Mouse (Mus musculus): Measurements from ENCODE around the gene Ccdc136. TPM values are rescaled to one million over a fixed set of nuclear protein-coding genes. Genes with fewer than 3 reads are reported as not detected.

Ccdc136 gene
- polyA plus RNA-seq, 1 experiment from 2014 or later, result 23.1 TPM

- H3K27me3 ChIP-seq (replicated peaks; ENCODE audit: low read depth, poor library complexity, severe bottlenecking), result no peaks in the 10 kb centered on the region
- no peaks in the 10 kb centered on the region for H3K4me1 ChIP-seq
- no peak for DNase-seq (ENCODE audit: low spot score)
- H3K4me3 ChIP-seq, result no peak overlapping the region
- H3K36me3 ChIP-seq (replicated peaks), result peaks cover 32% of the 10 kb centered on the region; the same call in 1 of the 2 replicates
- no peak overlapping the region for H3K27ac ChIP-seq (replicated peaks)
- no peaks in the 10 kb centered on the region for H3K9me3 ChIP-seq
- WGBS, result 67% methylated on average over 7 of the region's 7 CpGs
Measured at GRCm38 (mm10) chr6:29461502-29461901, 65.4 kb downstream of the Ccdc136 start.

GRCm38 (mm10) chr6:29463388-29463787 is 67.3 kb downstream of the Ccdc136 start:
- Histone ChIP-seq H3K27me3 (replicated peaks; ENCODE audit: low read depth, poor library complexity, severe bottlenecking) (no peaks in the 10 kb centered on the region), H3K4me1 (peaks cover 5% of the 10 kb centered on the region), H3K27ac (replicated peaks) (no peak overlapping the region), H3K9me3 (no peaks in the 10 kb centered on the region), H3K36me3 (replicated peaks) (peaks cover 18% of the 10 kb centered on the region; the same call in 1 of the 2 replicates), H3K4me3 (no peak overlapping the region)
- no peak for DNase-seq (ENCODE audit: low spot score)
- WGBS, result 79% methylated on average over 3 of the region's 3 CpGs

- Histone ChIP-seq H3K9me3 (no peaks in the 10 kb centered on the region), H3K27ac (replicated peaks) (peak within 1 kb of the TSS; percentile 82), H3K27me3 (replicated peaks; ENCODE audit: low read depth, poor library complexity, severe bottlenecking) (no peaks in the 10 kb centered on the region; the same call in 1 of the 2 replicates), H3K36me3 (replicated peaks) (peaks cover 27% of the 10 kb centered on the region), H3K4me1 (peaks cover 11% of the 10 kb centered on the region), H3K4me3 (peak within 1 kb of the TSS; percentile 81)
- under 1% methylated on average over 39 of the region's 39 CpGs for WGBS
- peak; percentile 96 for DNase-seq (ENCODE audit: low spot score)
Measured at GRCm38 (mm10) chr6:29467583-29468354, 71.7 kb downstream of the Ccdc136 start, which contains the start of gene Atp6v1f. TSS of gene Atp6v1f (plus strand) at chr6:29467718.

GRCm38 (mm10) chr6:29468851-29469250 is 72.7 kb downstream of the Ccdc136 start:
- no peaks in the 10 kb centered on the region for H3K9me3 ChIP-seq
- no peaks in the 10 kb centered on the region; the same call in 1 of the 2 replicates for H3K27me3 ChIP-seq (replicated peaks; ENCODE audit: low read depth, poor library complexity, severe bottlenecking)
- no peak for DNase-seq (ENCODE audit: low spot score)
- H3K36me3 ChIP-seq (replicated peaks), result peaks cover 27% of the 10 kb centered on the region
- peaks cover 16% of the 10 kb centered on the region for H3K4me1 ChIP-seq
- 90% methylated on average over 3 of the region's 3 CpGs for WGBS
- peak overlapping the region; percentile 81 for H3K4me3 ChIP-seq
- no peak overlapping the region for H3K27ac ChIP-seq (replicated peaks)

- no peaks in the 10 kb centered on the region for H3K9me3 ChIP-seq
- H3K36me3 ChIP-seq (replicated peaks), result peaks cover 27% of the 10 kb centered on the region
- WGBS, result 96% methylated on average over 4 of the region's 4 CpGs
- H3K27me3 ChIP-seq (replicated peaks; ENCODE audit: low read depth, poor library complexity, severe bottlenecking), result peaks cover 13% of the 10 kb centered on the region
- peaks cover 26% of the 10 kb centered on the region for H3K4me1 ChIP-seq
- no peak within 1 kb of the TSS for H3K27ac ChIP-seq (replicated peaks)
- no peak for DNase-seq (ENCODE audit: low spot score)
- H3K4me3 ChIP-seq, result no peak within 1 kb of the TSS
Measured at GRCm38 (mm10) chr6:29471137-29471536, 75.0 kb downstream of the Ccdc136 start, which contains the start of gene Atp6v1fnb. TSS of gene Atp6v1fnb (plus strand) at chr6:29471437.

- peaks cover 27% of the 10 kb centered on the region for H3K36me3 ChIP-seq (replicated peaks)
- H3K27me3 ChIP-seq (replicated peaks; ENCODE audit: low read depth, poor library complexity, severe bottlenecking), result peaks cover 25% of the 10 kb centered on the region
- WGBS, result 2% methylated on average over 33 of the region's 33 CpGs
- H3K27ac ChIP-seq (replicated peaks), result peak overlapping the region; percentile 45; the same call in 1 of the 2 replicates
- no peaks in the 10 kb centered on the region for H3K9me3 ChIP-seq
- peak overlapping the region; percentile 62 for H3K4me3 ChIP-seq
- DNase-seq (ENCODE audit: low spot score), result peak; percentile 88
- H3K4me1 ChIP-seq, result peaks cover 15% of the 10 kb centered on the region
Measured at GRCm38 (mm10) chr6:29473941-29474691, 78.0 kb downstream of the Ccdc136 start.

- no peak overlapping the region for H3K27ac ChIP-seq (replicated peaks)
- H3K36me3 ChIP-seq (replicated peaks), result peaks cover 25% of the 10 kb centered on the region
- H3K4me1 ChIP-seq, result peaks cover 15% of the 10 kb centered on the region
- H3K27me3 ChIP-seq (replicated peaks; ENCODE audit: low read depth, poor library complexity, severe bottlenecking), result peaks cover 25% of the 10 kb centered on the region
- H3K9me3 ChIP-seq, result no peaks in the 10 kb centered on the region
- DNase-seq (ENCODE audit: low spot score), result no peak
- H3K4me3 ChIP-seq, result peak overlapping the region; percentile 62; the same call in 1 of the 2 replicates
- WGBS, result 56% methylated on average over 2 of the region's 2 CpGs
Measured at GRCm38 (mm10) chr6:29474736-29475135, 78.6 kb downstream of the Ccdc136 start.

Small RNA genes lying within 50 kb of the gene (microRNA-seq; reads per million reads assigned to microRNA genes)
- gene Gm26220 (not detected), gene Gm44354 (not detected)

Other genes starting within 250 kb of the Ccdc136 start
- 53.9 and 60.6 TPM in 2 replicates for gene Rbm28, start 231.3 kb upstream of the Ccdc136 start, polyA plus RNA-seq (2016; fragmentation: Nextera tagmentation; extraction: Ambion mirVana)
- 1.9 and 2.0 TPM in 2 replicates for gene Prrt4, start 216.7 kb upstream of the Ccdc136 start, polyA plus RNA-seq (2016; fragmentation: Nextera tagmentation; extraction: Ambion mirVana)
- 44.7 and 50.2 TPM in 2 replicates for gene Impdh1, start 179.9 kb upstream of the Ccdc136 start, polyA plus RNA-seq (2016; fragmentation: Nextera tagmentation; extraction: Ambion mirVana)
- 35.3 and 39.9 TPM in 2 replicates for gene Hilpda, start 123.8 kb upstream of the Ccdc136 start, polyA plus RNA-seq (2016; fragmentation: Nextera tagmentation; extraction: Ambion mirVana)
- gene Fam71f2, start 116.7 kb upstream of the Ccdc136 start, polyA plus RNA-seq (2016; fragmentation: Nextera tagmentation; extraction: Ambion mirVana), result 0.25 and 0.34 TPM in 2 replicates
- not detected in 2 replicates for gene Fam71f1, start 77.2 kb upstream of the Ccdc136 start, polyA plus RNA-seq (2016; fragmentation: Nextera tagmentation; extraction: Ambion mirVana)
- gene Calu, start 48.2 kb upstream of the Ccdc136 start, polyA plus RNA-seq (2016; fragmentation: Nextera tagmentation; extraction: Ambion mirVana), result 228 and 237 TPM in 2 replicates
- 0.25 and 0.40 TPM in 2 replicates for gene Opn1sw, start 7.8 kb upstream of the Ccdc136 start, polyA plus RNA-seq (2016; fragmentation: Nextera tagmentation; extraction: Ambion mirVana)
- gene Flnc, start 36.9 kb downstream of the Ccdc136 start, polyA plus RNA-seq (2016; fragmentation: Nextera tagmentation; extraction: Ambion mirVana), result 4.0 and 4.5 TPM in 2 replicates
- 206 and 207 TPM in 2 replicates for gene Atp6v1f, start 71.4 kb downstream of the Ccdc136 start, polyA plus RNA-seq (2016; fragmentation: Nextera tagmentation; extraction: Ambion mirVana)
- gene Atp6v1fnb, start 75.1 kb downstream of the Ccdc136 start, polyA plus RNA-seq (2016; fragmentation: Nextera tagmentation; extraction: Ambion mirVana), result 0.28 TPM in 1 of 2 replicates, not detected in the other
- 18.5 and 21.2 TPM in 2 replicates for gene Kcp, start 111.6 kb downstream of the Ccdc136 start, polyA plus RNA-seq (2016; fragmentation: Nextera tagmentation; extraction: Ambion mirVana)
- gene Irf5, start 130.3 kb downstream of the Ccdc136 start, polyA plus RNA-seq (2016; fragmentation: Nextera tagmentation; extraction: Ambion mirVana), result 2.3 and 2.7 TPM in 2 replicates
- 124 and 125 TPM in 2 replicates for gene Tnpo3, start 213.6 kb downstream of the Ccdc136 start, polyA plus RNA-seq (2016; fragmentation: Nextera tagmentation; extraction: Ambion mirVana)